Mouse (Mus musculus): ENCODE measurements at regions not wholly inside any gene's neighbourhood (a gene's known extent, or its start where the extent isn't known, plus 50 kb on each side); places are given as distances from the start of the nearest gene placed in this dataset.

- TF ChIP-seq POLR2A (IDR thresholded peaks at IDR 0.05; ENCODE audit: low read depth, low read length) = no peak
- no peak for TF ChIP-seq CTCF (IDR thresholded peaks at IDR 0.05; ENCODE audit: borderline replicate concordance, insufficient read depth, low read length)
Observed at GRCm38 (mm10) chr10:98800949-98801348, 113.3 kb upstream of the Atp2b1 start.

Data from embryonic fibroblast, embryonic 13.5 days (primary cell).